26 mouse cellular contexts compared by ENCODE assay signal in the genomic region with DNA sequence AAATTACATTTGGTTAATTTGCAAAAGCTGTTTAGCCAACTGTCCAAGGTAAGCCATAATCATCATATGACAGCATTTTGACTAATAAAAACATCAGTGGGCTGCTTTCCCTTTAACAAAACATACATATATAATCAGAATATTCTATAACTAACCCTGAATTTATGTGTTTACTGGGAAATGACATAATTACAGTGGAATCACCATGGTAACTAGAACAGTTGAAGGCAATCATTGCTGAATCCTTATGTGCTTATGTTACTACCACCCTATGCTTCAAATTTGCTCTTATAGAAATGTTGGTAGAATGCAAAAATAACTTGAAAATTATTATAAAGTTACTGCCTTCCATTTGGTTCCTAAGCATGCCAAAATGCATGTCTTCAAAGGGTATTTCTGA.
"Had no signal": no experiment of that assay in that cellular context is flagged by ENCODE, and none has a peak within 500 bp of the region (broad histone marks: within the 10 kb centered on the region; RNA-seq: fewer than 3 reads in every experiment).

No protein-coding gene starts in this region.

- H3K4me3 ChIP-seq: gastrocnemius, adult 2 months; heart, embryonic 10.5 days; heart, embryonic 12.5 days; hindbrain, embryonic 13.5 days; hindbrain, embryonic 15.5 days; layer of hippocampus, adult 2 months; left cerebral cortex, adult 2 months; limb, embryonic 10.5 days; limb, embryonic 12.5 days; liver, embryonic 13.5 days; liver, embryonic 15.5 days had no signal

- H3K27ac ChIP-seq: gastrocnemius, adult 2 months; heart, embryonic 10.5 days; hindbrain, embryonic 13.5 days; hindbrain, embryonic 15.5 days; hindbrain, postnatal 0 days; layer of hippocampus, adult 2 months; left cerebral cortex, adult 2 months; limb, embryonic 10.5 days; limb, embryonic 12.5 days; liver, embryonic 13.5 days; liver, embryonic 15.5 days had no signal

- H3K27me3 ChIP-seq: heart, embryonic 12.5 days; hindbrain, embryonic 13.5 days; hindbrain, embryonic 15.5 days; limb, embryonic 12.5 days; liver, embryonic 13.5 days; liver, embryonic 15.5 days had no signal

- H3K4me2 ChIP-seq: heart, embryonic 12.5 days; hindbrain, embryonic 13.5 days; hindbrain, embryonic 15.5 days; limb, embryonic 12.5 days; liver, embryonic 11.5 days; liver, embryonic 13.5 days; liver, embryonic 15.5 days had no signal

- H3K9me3 ChIP-seq: heart, embryonic 10.5 days; heart, embryonic 12.5 days; hindbrain, embryonic 13.5 days; hindbrain, embryonic 15.5 days; limb, embryonic 10.5 days; limb, embryonic 12.5 days; liver, embryonic 13.5 days; liver, embryonic 15.5 days had no signal

- ATAC-seq: hindbrain, postnatal 0 days; intestine, embryonic 16.5 days had no signal

- H3K4me1 ChIP-seq: heart, embryonic 10.5 days; heart, embryonic 12.5 days; hindbrain, embryonic 13.5 days; hindbrain, embryonic 15.5 days; limb, embryonic 10.5 days; limb, embryonic 12.5 days; liver, embryonic 13.5 days; liver, embryonic 15.5 days had no signal

- H3K36me3 ChIP-seq: heart, embryonic 10.5 days; heart, embryonic 12.5 days; hindbrain, embryonic 13.5 days; hindbrain, embryonic 15.5 days; limb, embryonic 10.5 days; limb, embryonic 12.5 days; liver, embryonic 13.5 days; liver, embryonic 15.5 days had no signal

- H3K9ac ChIP-seq: heart, embryonic 12.5 days; hindbrain, embryonic 13.5 days; hindbrain, embryonic 15.5 days; limb, embryonic 12.5 days; liver, embryonic 13.5 days; liver, embryonic 15.5 days had no signal

- DNase-seq: gastrocnemius, adult 2 months; gastrocnemius, postnatal 10 days; gastrocnemius, postnatal 25 days; heart, adult 18-20 months; heart, postnatal 10 days; heart, postnatal 36 days; kidney, adult 11 months; kidney, adult 2 months; kidney, adult 9 months; kidney, postnatal 10 days; kidney, postnatal 25 days; kidney, postnatal 4 days; liver; liver, embryonic 13.5 days had no signal
